Mouse (Mus musculus) right cerebral cortex, adult 2 months (tissue): Measurements from ENCODE around the gene Map2.
A peak's percentile ranks its signal among the peaks of the same experiment; 100 is the strongest.

Experiments used
- DNase-seq, 2 experiments: peaks; one replicate each; pipeline ENCODE4 v3.0.0; 2021 to 2022; ENCODE audit warnings: low spot score in 2 of 2

Map2 gene

DNA sequence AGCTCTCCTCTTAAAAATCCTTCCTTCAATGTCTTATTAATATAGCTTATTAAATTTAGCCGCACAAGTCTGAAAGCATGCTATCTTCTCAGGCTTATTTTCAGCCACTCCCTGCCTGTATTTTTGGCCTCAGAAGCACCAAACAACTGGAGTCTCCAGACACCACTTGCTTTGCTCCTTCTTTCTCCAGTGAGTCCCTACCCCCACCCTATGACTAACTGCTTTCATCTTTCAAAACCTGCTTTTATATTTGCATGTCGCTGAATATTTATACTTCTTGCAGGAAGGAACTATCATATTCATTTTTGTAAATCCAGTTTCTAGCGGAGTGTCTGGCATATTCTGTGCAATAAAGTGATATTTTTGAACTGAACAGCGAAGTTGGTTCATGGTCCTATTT is 21.6 kb downstream of the Map2 start:
- DNase-seq = no peak

DNA sequence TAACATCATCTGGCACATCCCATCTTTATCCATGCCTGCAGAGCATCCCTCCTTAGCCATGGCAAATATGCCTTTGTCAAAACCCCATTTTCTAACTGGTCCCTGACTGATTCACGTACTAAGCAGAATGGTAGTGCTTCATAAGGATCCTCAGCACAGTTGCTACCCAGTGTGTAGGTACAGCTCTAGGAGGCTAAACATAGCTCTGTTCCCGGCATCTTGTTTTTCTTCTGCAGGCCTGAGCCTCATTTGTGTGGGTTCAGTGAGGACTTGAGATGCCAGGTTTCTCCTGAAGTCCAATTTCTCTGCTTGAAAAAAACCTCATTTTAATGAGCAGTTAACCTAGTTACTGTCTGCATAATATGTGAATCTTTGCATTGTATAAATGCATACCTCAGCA is 30.4 kb downstream of the Map2 start:
- DNase-seq = peak; percentile 51 to 56

DNA sequence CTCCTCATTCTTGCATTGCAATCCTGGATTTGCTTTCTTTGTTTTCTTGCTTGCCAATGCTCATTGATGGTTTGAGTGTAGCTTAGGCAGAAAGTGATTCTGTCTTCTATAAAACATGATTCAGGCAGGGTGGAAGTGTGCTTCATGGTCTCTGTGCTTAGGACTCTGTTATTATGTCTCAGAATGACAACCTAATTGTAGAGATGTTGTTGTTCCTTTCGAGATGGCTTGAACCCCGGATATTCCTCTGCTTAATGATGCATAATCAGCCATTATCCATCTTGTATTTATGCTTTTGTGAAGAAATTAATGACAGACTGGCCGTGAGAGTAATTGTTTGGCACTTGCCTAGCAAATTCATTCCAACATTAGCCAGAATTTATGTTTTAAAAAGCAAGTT is 31.8 kb downstream of the Map2 start:
- DNase-seq = no peak

DNA sequence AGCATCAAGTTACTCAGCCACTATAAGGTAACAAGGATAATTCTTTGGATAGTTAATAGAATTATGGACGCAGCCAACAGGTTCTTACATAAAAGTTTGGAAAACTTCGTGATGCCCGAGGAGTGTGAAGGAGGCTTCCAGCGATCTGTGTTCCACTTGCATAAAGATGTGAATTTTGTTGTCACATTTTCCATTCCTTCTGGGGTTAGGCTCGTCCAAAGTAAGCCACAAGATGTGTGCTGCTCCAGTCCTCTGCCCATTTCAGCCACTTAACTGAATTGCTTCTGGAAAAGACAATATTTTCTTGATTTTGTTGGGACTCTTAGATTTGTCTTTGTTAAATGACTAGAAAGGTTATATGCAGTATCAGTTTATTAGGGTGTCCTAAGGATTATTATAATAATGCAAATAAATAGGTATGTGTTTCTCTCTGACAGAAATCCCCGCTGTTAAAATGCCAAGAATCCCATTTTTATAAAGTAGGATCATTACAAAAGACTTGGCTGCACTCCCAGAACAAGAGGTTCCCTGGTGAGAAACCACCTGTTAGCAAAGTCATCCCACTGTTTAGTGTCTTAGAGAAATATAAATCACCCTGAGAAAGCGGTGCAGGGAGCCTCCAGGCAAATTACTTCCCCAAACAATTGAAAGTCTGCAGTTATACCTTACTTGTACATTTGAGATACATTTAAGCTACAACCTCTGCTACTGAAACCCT is 36.2 kb downstream of the Map2 start:
- peak in 1 of 2 experiments; percentile 48 for DNase-seq

DNA sequence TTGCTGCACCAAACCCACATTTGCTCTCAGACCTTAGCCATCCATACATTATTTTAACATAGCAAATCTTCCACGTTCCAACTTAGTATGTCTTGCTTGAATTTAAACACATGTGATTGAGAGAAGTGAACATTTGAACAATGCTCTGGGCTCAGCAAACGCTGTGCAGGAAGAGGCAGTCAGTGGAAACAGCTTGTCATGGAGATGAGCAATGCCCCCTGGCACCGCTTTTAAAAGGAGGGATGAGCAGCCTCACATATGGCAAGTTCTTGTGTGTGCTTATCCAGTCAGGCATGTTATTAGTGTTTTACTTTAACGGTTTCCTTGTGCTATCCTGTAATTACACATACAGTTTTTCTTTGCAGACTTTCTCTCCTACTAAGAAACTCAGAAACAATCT is 46.4 kb downstream of the Map2 start:
- DNase-seq = no peak

DNA sequence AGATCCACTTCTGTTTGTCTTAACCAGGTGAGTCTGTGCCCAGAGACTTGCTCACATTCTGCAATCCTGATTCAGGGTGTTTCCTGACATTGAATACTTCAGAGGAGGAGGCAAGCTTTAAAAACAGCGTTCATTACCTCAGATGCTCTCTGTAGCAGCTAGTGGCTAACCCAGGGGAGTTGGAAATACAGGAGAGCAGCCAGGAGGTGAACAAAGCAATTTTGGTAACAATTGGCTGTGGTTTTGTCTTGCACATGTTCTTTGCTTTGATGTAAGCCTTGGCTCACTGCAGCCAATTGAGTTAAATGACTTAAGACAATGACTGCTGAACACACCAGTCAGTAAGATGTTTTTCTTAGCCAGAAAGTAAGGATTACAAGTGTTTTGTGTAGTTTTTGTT is 48.3 kb downstream of the Map2 start:
- DNase-seq = no peak

DNA sequence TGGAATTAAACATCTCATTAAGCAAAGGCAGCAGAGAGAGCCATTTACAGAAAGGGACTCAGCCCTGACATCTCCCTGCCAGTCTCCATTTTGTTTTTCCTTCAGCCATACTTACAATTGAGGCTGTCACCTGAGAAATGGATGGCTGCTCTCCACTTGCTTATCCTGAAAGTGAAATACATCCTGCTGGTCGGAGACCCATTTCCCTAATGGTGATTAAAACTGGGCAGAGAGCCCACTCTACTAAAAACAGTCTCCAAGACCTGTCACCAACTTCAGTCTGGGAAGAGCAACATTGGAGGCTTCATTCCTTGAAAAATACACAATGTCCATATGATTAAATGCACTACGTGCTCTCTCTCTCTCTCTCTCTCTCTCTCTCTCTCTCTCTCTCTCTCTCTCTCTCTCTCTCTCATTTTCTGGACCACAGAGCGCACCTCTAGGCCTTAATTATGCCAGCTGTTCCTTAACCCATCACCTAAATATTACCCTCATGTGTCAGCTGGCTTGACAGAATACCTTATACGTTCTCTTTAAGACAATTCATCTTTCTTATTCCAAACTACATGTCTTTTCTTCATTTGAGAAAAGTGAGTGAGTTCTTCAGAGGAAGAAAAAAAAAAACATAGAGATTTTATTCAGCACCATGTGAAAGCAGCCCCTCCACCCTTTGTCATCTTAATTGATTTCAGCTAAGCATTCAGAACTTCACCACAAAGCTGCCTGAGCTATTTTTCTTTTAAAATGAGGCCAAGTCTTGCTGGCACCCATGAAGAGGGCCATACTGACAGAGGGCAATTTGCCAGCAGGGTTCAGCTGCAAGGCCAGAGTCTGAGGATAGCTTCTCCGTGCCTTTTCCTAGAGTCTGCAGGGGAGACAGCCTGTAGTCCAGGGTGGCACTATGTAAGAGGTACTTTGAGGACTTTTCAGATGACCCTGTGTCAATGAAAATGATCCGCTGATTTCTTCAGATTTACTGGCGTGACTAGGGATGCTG is 51.6 kb downstream of the Map2 start:
- DNase-seq = no peak

DNA sequence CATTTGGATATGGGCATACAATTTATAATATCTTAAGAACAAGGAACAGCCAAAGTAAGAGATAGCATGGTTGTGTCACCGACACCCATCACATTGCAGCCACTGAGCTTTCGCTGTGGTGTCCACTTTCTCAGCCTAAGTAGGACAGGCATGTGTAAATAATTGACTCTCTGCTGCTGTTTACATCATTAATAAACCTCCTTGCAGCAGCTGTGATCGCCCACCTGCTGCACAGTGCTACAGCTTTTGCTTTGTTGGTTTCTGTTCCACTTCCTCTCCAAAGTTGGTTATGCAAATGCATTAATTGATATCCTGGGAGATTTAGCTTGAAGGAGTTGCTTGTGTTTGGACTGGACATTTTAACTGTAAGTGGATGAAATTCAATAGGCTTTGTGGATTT is 53.1 kb downstream of the Map2 start:
- no peak for DNase-seq

DNA sequence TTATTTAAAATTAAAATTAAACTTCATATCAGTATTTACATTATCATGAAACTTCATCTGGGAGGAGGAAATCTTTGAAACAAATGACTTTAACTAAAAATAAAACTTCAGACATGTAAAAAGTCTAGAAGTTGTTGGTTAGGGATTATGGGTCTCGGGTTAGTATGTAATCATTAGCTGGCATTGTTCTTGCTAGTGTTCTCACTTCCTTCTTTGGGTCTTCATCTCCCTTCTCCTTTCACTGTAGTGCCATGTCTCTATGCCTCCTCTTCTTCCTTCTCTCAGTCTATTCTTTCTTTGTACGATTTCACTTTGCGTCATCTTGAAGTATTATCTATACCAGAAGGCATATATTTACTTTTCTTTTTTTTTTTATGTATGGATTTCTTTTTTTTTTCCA is 55.3 kb downstream of the Map2 start:
- DNase-seq = no peak

DNA sequence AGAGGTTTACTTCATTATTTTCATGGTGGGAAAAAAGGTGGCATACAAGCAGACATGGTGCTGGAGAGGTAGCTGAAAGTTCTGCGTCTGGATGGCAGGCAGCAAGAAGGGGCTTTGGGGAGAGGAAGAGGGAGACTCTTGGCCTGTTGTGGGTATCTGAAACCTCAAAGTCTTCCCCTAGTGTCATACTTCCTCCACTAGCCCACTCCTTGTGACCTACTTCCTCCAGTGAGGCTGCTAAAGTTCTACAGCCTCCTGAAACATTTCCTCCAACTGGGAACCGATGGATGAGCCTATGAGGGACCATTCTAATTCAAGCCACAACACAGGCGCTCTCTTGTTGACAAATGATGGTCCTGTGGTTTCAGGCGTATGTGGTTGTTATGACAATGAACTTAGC is 56.9 kb downstream of the Map2 start:
- DNase-seq = no peak

DNA sequence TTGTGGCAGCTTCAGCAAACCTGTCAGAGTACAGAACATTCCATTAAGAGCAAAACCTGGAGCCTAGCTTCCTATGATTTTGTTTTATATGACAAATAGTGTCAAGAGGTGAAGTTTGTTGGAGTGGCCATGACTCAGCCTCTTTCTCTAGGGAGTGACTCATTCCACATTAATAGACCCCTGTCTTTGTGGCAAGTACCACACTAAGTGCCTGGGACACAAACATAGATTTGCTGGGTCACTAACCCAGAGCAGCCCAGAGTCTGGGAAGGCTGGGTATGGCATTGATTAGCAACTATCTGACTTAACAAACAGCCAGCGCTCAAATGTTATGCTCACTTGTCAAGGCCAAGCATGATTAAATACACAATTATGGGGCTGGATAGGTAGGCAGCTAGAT is 69.8 kb downstream of the Map2 start:
- DNase-seq = no peak

DNA sequence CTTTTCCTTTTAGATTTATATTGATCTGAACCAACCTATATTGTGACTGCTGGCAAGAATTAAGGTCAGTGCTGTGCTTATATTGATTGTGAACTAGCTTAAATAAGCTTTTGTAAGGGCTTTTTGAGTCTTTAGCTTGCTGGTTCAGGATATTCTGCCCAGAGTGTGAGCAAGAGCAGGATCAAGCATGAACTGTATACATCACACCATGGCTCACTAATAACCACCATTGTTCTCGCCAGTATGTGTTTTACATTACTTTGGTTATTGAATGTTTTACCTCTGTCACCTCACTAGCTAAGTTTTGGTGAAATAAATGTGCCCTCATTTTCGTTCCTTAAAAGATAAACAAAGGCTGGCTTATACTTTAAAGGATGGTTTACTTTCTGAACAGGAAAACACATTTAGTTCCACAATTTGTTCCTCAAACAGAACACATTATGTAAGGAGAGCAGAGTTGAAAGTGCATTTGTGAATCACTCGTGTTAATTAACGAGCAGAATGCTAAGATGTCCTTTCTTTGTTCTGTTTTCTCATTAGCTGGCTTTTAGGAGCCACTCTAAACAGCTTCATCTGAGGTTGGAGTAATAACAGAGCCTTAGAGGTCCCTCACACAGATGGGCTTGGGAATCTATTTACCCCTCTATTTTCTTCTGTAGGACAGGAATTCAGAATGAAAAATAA is 76.7 kb downstream of the Map2 start:
- no peak for DNase-seq

DNA sequence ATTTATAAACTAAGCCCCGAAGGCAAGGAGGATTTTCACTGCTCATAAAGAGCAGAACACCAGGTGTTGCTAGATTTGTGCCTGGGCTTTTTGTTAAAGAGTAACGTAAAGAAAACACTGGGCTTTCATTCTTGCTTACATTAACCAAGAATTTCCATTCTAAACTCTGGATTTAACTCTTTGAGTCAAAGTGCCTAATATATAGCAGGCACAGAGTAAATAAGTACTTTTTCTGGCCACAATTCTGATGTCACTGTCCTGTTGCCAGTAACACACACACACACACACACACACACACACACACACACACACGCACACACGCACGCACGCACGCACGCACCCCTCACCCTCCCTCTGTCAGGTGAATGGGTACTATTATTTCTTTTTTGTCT is 77.3 kb downstream of the Map2 start:
- DNase-seq = no peak

DNA sequence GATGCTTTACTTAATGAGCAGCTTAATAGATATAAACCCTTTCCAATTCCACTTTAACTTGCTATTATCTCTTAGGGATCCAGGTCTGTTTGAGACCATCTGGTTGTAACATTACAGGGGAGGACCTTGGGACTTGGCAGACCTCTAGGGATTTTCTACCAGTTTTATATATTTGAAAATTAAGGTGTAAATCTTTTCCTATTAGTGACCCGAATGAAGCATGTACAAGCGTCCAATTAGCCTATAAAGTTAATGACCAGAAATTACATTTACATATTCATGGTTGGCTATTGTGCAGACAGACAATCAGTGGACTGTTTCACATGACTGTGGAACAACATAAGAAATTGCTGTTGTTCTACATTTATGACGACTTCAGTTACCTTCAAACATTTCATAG is 88.1 kb downstream of the Map2 start:
- no peak for DNase-seq

DNA sequence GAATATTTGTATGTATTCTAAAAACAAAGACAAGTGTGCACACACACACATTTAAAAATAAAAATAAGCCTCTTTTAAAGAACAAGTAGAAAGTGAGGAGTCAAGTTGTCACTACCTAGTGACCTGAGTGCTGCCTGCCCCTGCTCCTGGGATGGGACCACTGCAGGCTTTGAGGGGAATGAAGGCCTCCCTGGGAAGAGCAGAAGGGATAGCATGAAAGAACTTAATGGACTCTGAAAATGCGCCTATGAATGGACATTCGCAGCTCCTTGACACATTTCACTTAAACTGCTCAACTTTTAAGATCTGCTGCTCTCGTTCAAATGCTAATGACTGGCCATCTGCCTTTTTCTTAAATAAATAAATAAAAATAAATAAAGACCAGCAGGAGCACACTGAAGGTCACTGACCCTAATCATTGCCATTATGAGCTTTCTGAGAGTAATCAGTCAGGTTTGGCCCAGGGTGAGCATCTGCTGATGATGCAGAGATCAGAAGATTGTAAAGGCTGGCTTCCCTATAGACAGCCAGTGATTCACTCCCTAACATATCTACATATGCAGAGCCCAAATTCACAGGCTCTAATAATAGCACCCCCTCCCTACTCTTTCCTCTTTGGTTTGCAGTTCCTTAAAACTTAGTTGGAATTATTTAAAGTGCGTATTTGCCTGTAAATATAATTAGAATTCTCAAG is 91.3 kb downstream of the Map2 start:
- no peak for DNase-seq

DNA sequence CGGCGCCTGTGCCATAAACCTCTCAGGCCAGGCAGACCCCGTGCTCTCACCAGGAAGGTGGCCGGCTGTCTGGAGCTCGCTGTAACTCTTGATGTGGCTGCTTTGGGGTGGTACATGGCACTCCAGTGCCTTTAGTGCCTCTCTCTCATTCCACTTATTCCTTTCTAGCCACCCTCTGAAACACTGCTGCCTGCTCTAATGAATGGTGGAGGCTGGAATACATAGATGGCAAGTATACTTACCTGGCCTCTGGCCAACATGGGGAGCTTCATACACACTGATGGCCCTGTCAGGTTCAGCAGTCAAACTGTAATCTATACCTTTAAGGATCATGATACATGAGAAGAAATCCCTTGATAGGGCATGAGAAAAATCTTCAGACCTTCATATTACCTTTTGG is 102.6 kb downstream of the Map2 start:
- DNase-seq = no peak

DNA sequence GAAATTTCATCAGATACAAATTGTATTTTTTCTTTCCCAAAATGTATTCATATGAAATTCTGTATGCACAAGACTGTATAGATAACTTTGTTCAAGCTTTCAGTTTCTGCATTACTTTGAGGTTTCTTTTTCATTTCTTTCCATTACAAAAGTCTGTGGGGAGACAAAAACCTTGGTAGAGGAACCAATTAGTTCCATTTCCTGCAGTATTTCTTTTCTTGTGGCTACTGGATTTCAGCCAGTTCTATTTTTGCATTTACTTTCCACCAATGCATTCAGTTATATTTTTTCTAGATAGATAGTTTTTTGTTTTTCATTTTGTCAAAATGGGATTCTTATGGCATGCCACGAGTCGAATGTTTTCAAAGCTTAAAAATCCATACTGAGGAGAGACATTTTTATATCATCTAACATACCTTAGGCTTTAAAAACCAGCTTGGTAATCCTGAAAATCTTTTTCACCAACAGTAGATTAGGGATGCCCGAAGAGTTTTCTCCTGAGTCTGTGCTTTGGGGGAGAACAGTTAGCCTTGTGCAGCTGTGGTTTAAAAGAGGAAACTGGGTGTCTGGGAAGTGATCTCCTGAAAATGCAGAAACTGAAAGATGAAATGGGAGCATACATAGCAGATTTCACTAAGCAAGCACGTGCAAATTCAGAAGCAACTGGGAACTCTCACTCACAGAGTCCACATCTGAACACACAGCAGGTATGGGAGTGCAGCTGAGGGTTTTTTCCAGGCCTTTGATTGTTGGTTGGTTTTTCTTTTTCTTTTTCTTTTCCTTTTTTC is 104.3 kb downstream of the Map2 start:
- DNase-seq = no peak

DNA sequence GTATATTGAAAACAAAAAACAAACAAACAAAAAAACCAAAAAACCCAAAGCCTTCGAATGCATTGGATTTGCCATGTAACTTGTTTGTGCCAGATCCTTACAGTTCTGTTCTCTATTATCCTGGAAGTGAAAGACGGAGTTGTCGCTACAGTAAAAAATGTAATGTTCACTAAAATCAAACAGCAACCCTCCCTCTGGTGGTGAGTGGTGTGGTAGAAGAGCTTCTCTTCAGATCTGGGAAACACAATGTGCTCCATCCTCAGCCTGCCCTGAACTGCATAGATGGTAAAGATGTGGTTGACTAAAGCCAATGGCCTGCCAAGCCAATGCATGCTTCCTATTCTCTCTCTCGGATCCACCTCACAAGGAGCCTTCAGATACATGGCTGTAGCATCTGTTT is 105.1 kb downstream of the Map2 start:
- no peak for DNase-seq

DNA sequence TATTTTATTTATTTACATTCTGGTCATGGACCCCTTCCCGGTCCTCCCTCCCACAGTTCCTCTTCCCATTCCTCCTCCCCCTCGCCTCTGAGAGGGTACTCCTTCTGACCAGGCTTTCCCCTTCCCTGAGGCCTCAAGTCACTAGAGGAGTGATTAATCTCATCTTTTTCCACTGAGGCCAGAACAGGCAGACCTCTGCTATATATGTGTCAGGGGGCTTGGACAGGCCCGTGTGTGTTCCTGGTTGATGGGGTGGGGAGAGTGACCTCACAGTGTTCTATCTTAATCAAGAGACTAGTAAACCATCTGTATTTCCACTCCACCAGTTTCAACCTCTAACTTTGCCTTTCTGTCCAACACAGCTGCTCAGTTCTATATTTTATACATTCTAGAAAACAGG is 107.4 kb downstream of the Map2 start:
- no peak for DNase-seq

DNA sequence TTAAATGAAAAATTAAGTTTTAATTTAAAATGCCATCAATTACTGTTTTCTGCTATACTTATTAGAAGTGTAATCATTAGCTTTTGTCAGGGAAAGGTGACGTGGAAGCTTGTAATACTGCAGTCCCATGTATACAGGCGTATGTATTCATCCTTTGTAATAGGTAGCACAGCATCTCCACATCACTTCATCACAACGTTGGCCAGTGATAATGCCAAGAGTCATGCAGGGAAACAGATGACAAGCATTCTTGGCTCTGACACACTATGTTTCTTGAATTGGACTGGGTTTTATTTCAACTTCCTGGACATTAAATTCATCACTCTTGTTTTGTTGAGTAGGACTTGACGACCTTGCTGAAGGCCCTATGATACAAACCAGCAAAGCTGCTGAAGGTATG is 113.9 kb downstream of the Map2 start:
- DNase-seq = no peak
